Mouse (Mus musculus): ENCODE results near the gene Nup43. TPM values are rescaled to one million over a fixed set of nuclear protein-coding genes. Genes with fewer than 3 reads are reported as not detected.
"Not testable (repeated sequence)": the region's sequence is repeated elsewhere in the genome, so short reads cannot be mapped to it uniquely, and the experiment has no call there.

The Nup43 gene
- total RNA-seq (2021) = 1 to 10 TPM; 5.8 TPM
- long read RNA-seq, experiment 1, transcript Nup43-201 (8 exons, 1,286 nt) = major isoform, 5 of 6 reads
- long read RNA-seq, experiment 1, partial matches to known transcripts = 0 of 6 reads
- long read RNA-seq, experiment 1, other reads (novel, unspliced or antisense) = 1 of 6 reads
- long read RNA-seq, experiment 2, transcript Nup43-201 (8 exons, 1,286 nt) = major isoform, 6 of 6 reads
- long read RNA-seq, experiment 2, partial matches to known transcripts = 0 of 6 reads
- long read RNA-seq, experiment 2, other reads (novel, unspliced or antisense) = 0 of 6 reads

DNA sequence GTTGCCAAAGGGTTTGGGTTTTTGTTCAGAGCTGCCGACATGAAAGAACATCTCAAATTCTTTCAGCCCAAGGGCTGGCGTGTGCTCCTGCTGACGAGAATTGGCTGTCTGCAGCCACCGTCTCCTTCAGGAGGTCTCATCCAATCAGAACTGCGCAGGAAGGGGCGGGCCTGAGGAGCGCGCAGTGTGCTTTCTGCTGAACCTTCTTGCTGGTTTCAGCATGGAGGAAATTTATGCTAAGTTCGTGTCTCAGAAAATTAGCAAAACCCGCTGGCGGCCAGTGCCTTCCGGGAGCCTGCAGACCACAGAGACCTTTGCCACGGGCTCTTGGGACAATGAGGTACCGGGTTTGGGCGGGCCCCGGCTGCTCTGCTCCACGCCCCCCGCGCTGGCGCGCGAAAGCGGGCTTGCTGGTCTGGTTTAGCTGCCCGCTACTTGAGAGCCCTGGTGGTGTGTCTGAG is at the start of gene Nup43:
Nup43 (plus strand) TSS at position 162 of the 461 bp plus-strand sequence.
- DNase-seq (ENCODE audit: low spot score) = peak; percentile 93

DNA sequence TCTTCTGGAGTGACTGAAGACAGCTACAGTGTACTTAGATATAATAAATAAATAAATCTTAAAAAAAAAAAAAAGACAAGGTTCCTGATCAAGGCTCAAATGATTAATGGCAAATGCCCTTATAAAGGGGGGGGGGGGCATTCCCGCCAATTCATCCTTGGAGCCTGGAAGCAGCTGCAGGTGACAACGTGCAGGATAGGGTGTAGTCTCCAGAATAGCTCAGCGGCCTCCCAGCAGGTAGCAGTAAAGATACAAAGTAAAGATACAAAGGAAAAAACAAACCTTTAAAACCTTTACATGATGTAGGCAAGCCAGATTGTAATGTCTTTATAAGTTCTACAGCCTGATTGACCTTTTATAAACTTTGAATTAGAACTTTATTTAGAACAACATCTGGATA is 49.7 kb upstream of the Nup43 start:
- DNase-seq (ENCODE audit: low spot score) = not testable (repeated sequence)

- no peak for DNase-seq (ENCODE audit: low spot score)
Observed at GRCm38 (mm10) chr10:7619821-7620241, 47.5 kb upstream of the Nup43 start.

DNA sequence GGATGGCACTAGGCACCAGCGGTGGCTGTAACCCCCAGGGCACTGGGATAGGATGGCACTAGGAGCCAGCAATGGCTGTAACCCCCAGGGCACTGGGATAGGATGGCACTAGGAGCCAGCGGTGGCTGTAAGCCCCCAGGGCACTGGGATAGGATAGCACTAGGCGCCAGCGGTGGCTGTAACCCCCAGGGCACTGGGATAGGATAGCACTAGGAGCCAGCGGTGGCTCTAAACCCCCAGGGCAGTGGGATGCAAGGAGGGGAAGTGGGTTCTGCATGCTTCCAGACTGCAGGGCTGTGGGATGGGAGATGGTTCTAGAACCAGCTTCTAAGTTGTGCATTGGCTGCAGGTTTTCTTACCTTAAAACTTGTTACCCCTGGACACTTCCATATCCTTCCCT is 46.6 kb upstream of the Nup43 start:
- no peak for DNase-seq (ENCODE audit: low spot score)

DNA sequence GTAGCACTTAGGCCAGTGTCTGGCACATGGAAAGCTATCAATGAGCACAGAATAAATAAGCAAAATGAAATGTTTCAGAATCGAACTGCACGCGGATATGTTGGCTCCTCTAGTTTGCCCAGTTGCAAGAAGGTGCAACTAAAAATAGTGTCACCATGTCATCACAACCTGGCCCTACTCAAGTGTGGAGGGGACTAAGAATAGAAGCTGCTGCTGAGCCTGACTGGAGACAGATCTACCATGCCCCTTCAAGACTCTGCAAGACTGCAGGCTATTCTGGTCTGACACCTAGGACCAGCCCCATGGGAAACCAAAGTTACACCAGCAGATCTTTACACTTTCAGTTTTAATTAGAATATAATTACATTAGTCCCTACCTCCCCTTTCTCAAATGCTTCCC is 44.9 kb upstream of the Nup43 start:
- peak; percentile 65 for DNase-seq (ENCODE audit: low spot score)

DNA sequence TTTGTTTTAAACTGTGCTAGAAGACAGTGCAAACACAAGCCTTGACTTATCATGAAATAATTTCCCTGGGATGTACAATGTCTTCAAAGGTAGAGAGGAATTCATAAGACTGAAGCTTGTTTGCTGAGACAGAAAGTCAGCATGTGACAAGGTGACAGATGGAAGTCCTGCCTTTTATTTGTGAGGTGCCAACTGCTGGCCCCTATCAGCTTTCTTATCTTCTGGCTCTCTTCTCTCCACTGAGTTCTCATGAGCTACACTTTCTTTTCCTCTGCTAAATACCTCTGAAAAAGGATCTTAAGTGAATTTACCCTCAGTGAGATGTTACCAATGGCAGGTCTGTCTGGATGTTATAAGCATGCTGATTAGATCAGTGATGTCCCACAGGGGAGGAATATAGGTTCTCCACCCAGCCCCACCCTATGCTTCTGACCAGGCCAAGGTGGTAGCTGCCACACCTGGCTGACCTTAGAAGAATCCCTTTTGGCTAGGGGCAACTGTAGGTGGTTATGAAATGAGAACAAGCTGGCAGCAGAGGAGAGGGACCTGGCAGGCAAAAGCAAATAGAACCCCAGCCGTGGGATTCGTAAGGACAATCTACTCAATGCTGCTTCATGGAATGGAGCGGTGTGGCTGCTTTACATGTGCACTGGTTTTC is 43.3 kb upstream of the Nup43 start:
- no peak for DNase-seq (ENCODE audit: low spot score)

- no peak for DNase-seq (ENCODE audit: low spot score)
Observed at GRCm38 (mm10) chr10:7629092-7629491, 38.2 kb upstream of the Nup43 start.

- no peak for DNase-seq (ENCODE audit: low spot score)
Observed at GRCm38 (mm10) chr10:7630286-7630685, 37.0 kb upstream of the Nup43 start.

GRCm38 (mm10) chr10:7630951-7631720 is 36.2 kb upstream of the Nup43 start:
- no peak for DNase-seq (ENCODE audit: low spot score)

- DNase-seq (ENCODE audit: low spot score) = no peak
Observed at GRCm38 (mm10) chr10:7640366-7640765, 26.9 kb upstream of the Nup43 start.

GRCm38 (mm10) chr10:7645911-7646310 is 21.4 kb upstream of the Nup43 start:
- no peak for DNase-seq (ENCODE audit: low spot score)

DNA sequence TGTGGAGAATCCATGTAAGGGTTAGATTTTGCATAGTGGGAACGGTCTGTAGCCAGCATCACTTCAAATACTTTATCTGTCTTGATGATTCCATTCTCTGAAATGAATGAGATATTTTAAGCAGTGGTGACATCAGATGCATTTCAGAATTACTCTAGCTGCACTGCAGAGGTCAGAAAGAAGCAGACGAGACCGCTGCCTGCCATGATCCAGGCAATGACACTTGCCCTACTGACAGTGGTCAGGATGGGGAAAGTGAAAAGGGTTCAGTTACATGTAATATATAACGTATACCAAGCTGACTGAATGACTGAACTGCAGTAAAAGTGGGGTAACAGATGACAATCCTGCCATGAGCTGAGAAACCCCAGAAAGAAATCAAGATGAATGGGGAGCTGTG is 18.2 kb upstream of the Nup43 start:
- DNase-seq (ENCODE audit: low spot score) = no peak

DNA sequence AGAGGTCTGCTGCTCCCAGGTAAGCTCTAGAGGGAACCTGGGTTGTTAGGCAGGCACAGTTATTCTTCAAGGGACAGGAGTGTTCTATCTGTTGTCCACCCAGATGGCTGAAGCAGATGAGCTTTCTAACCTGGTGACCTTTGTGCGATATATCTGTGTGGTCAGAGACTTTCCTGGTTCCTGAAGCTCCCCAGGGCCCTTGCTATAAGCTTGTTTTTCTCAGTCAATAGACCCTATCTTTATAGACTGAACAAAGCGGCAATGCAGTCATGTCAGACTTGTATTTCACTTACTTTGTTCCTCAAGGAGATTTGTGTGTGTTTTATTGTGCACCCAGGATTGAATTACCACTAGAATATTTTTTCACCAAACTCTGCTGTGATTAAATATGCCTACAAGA is 16.2 kb upstream of the Nup43 start:
- DNase-seq (ENCODE audit: low spot score) = no peak

GRCm38 (mm10) chr10:7662471-7663141 is 4.7 kb upstream of the Nup43 start:
- peak; percentile 23 for DNase-seq (ENCODE audit: low spot score)

- DNase-seq (ENCODE audit: low spot score) = peak; percentile 89
Observed at GRCm38 (mm10) chr10:7663159-7664026, 3.9 kb upstream of the Nup43 start.

DNA sequence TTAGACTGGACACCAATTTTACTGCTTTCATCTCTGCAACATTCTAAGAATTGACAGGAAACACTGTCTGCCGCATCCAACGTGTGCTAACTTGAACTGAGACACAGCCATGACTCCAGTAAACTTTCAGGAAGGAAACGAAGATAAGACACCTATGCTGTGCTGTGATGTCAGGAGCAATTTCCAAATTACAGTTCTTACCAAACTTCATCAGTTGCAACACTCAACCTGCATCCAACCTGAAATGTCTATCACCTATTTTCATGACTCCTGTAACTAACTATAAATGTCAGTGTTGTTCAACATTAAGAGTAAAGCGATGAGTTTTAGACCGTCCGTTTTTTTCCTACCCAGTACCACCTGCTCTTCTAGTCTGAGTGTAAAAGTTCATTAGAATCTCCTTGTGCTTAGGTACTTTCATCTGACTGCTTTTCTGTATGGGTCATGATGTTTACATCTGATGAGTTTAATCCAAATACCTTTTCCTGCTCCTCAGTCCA is 3.2 kb upstream of the Nup43 start:
- no peak for DNase-seq (ENCODE audit: low spot score)

- no peak for DNase-seq (ENCODE audit: low spot score)
Observed at GRCm38 (mm10) chr10:7664889-7665288, 2.4 kb upstream of the Nup43 start.

DNA sequence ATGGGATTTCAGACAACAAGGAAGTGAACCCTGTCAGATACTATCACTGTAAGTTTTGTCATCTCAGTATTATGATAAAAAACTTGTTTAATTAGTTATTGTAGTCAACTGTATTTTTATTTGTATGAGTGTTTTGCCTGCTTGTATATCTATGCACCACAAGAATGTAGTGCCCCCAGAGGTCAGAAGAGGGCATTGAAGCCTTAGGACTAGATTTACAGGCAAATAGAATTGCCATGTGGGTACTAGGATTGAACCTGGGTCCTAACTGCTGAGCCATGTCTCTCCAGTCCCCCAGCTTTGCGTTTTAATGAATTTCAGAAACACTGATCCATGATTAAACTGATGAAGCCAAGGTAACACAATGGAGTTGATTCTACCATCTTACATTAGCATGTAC is 6.4 kb downstream of the Nup43 start:
- peak; percentile 33 for DNase-seq (ENCODE audit: low spot score)

- peak; percentile 79 for DNase-seq (ENCODE audit: low spot score)
Observed at GRCm38 (mm10) chr10:7680731-7681301, 13.5 kb downstream of the Nup43 start, which contains the start of the genes Pcmt1 and Lats1. Pcmt1 (minus strand) TSS chr10:7681136. Lats1 (plus strand) TSS chr10:7681214.
